Mouse (Mus musculus): ENCODE data around the gene Plekhm2.

Plekhm2 gene

GRCm38 (mm10) chr4:141605861-141606260, 58.8 kb downstream of the Plekhm2 start, which contains the start of gene Fblim1:
Gene Fblim1, minus strand, starts transcription at chr4:141606096.
- CTCF ChIA-PET, result no interaction called here

- CTCF ChIA-PET, result no interaction called here
These were observed 59.3 kb downstream of the Plekhm2 start for GRCm38 (mm10) chr4:141605421-141605820.

GRCm38 (mm10) chr4:141604493-141604892, 60.2 kb downstream of the Plekhm2 start:
- CTCF ChIA-PET, result no interaction called here

DNA sequence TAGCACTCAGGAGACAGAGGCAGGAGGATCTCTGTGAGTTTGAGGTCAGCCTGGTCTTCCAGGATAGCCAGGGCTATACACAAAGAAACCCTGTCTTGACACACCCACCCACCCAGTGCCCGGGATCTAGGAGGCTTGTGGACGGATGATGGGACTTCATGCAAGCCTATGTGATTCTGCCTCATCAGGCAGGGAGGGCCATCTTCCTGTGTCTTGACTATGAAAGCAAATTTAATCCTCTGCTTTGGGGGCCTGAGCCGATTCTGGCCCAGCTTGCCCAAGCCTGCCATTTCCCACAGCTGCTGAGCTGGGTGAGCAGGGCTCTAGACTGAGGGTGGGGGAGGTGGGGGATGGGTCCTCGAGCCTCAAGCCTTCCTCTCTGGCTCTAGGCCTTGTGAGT, 60.8 kb downstream of the Plekhm2 start:
- CTCF ChIA-PET, result no interaction called here

DNA sequence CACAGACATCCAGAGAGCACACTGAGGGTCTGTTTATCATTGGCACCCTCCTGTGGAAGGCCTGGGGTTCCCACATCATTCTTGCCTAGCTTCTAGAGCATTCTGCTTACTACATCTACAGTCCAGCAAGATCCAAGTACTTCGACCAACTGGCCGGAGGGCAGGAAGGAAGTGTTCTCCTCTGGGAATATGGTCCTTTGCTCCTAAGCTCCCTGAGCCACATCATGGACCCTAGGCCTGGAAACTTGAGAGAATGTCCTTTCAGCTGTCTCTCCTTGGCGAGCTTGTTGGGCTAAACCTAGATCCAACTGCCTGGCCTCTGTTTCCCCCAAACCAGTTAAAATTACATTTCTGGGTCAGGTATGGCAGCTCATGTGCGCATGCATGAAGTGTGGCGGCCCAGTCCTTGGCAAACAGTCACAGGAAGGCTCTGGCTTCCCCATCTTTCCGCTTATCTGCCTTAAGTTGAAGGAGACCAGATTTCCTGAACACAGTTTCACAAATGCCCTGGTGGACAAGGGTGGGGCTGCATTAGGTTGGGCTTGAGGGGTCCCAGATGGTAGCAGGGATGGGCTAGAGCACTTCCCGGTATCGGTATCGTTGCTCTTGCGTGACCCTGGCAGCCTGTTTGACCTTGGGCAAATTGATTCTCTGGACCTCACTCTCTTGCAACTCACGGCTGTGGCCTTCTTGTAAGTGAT, 62.0 kb downstream of the Plekhm2 start:
- CTCF ChIA-PET, result interaction anchor here (1.1 kb wide), 1 partner anchor 355 kb away, joined by 4 read pairs; no protein-coding TSS in a partner anchor

DNA sequence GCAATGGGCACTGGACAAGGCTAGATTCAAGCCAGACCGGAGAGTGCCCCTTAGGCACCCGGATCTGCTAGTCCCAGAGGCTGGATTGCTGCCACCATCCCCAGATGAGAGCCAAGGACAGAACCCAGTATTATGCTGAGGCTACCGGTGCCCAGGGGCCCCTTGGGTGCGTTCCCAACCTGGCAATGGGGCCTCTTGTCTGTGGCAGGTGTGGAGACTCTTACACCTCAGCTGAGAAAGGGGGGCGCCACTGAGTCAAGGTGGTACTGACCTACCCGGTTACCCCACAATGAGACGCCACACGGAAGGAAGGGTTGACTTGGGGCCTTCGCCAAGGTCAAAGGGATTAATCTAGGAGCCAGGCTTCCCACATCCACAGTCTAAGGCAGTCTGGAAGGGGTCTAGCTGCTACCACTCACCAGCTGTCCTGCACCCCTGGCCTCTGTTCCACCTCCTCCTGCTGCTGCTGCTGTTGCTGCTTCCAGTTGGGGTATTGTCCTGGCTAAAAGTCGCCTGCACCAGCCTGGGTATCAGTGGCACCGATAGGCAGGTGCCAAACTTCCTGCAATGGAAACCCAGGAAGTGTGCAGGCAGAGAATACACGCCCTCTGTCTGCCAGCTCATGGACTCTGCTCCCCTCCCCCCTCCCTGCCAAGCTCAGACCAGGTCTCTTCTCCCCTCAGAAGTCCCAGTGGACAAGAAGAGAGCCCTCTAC, 63.4 kb downstream of the Plekhm2 start:
- CTCF ChIA-PET, result interaction anchor here (0.5 kb wide), 1 partner anchor 234 kb away, joined by 3 read pairs; no protein-coding TSS in a partner anchor

DNA sequence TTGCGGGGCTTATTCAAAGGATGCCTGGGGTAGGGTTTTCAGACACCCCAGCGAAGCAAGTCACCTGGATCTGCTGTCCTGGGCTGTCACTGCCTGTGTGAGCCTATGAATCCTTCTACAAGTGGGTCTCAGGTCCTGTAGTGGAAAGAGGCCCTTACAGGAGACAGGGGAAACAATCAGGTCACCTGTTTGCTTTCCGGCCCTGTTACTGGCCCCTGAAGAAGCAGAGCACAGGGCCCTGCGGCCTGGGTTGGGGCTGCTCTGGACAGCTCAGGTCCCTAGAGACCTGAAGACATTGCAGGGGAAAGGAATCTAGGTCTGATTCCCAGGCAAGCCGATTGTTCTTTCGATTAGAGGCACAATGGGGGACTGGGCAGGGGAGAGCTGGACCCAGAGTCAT, 64.3 kb downstream of the Plekhm2 start:
- CTCF ChIA-PET, result interaction anchor here (0.6 kb wide), 1 partner anchor 812 kb away, joined by 4 read pairs; no protein-coding TSS in a partner anchor

DNA sequence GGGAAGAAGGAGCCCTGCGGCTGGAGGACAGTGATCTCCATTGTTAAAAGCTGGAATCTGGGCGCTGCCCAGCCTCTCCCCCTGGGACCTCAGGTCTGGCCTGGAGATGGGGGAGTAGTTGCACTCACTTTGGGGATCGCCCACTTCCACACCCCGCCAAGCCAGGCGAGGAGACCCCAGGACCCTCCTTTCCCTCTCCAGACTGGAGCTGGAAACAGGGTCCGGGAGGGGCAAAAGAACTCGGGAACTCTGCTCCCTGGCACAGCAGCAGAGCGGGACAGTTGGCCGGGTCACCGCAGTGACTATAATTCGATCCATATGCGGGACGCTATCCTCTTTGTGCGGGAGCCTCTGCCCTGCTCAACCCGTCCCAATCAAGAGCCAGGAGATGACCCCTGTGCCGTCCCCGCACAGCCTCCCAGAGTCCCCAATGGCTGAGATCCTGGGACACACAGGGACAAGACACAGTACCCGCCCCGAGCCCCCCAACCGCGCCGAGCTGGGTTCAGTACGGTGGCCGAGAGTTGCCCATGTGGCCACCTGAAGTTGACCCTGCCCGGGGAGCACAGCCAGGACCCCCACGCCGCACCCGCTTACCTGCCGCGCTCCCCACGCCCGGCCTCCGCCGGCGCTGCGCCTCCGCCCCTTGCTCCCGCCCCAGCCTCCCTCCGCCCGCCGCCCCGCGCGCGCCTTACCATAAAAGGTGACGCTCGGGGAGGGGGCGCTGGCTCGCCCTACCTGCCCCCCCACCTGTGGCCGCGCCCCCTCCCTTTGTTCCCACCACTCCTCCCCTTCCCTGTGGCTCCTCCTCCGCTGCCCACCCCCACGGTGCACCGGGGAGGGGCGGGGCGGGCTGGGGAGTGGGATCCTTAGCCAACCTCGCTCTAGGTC, 65.2 kb downstream of the Plekhm2 start:
- CTCF ChIA-PET, result no interaction called here

GRCm38 (mm10) chr4:141598894-141599250, 65.8 kb downstream of the Plekhm2 start:
- CTCF ChIA-PET, result no interaction called here

- CTCF ChIA-PET, result interaction anchor here (0.5 kb wide), 1 partner anchor 9 kb away, joined by 3 read pairs; no protein-coding TSS in a partner anchor
These were observed 66.4 kb downstream of the Plekhm2 start for GRCm38 (mm10) chr4:141598199-141598893.

GRCm38 (mm10) chr4:141596700-141597328, 67.9 kb downstream of the Plekhm2 start:
- CTCF ChIA-PET, result no interaction called here

DNA sequence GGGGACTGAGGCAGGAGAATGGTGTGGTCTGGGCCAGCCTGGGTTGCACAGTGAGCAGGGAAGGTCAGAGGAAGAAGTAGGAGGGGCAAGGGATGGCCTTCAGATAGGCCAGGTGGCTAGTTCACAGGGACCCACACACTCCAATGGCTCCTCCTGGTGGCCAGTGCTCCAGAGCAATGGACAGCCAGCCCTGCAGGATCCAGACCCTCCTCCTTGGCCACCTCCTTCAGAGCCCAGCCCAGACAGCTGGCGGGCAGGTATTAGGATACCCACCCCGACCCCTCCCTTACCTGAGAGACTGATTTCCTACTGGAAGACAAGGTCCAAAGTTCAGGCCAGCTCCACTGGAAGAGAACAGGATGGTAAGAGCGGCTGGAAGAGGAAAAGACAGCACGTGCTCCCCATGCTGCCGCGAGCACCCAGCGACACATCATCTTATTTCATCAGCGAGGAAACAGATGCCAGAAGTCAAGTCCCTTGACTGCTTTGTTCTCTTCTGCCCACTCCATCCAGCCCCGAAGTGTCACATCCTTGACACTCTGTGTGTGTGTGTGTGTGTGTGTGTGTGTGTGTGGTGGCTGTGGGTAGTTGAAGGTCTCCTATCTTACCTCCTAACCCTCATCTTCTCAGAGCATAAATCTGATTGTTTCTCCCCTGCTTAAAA, 69.0 kb downstream of the Plekhm2 start:
- CTCF ChIA-PET, result no interaction called here

- CTCF ChIA-PET, result no interaction called here
These were observed 69.6 kb downstream of the Plekhm2 start for GRCm38 (mm10) chr4:141595138-141595537.

DNA sequence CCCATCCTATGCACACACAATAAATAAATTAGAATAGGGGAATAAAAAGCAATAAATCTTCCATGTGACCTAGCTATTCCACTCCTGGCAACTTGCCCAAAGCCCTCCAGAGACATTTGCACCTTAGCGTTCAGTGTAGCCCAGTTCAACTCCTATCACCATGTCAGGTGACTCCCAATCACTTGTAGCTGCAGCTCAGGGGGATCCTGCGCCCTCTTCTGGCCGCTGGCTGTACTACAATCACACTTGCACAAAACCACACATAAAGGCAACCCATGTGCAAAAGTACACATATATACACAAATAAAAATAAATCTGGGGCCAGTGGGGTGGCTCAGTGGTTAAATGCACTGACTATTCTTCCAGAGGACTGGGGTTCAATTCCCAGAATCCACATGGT, 73.2 kb downstream of the Plekhm2 start:
- CTCF ChIA-PET, result interaction anchor here (0.9 kb wide), 1 partner anchor 66 kb away, joined by 4 read pairs; no protein-coding TSS in a partner anchor

GRCm38 (mm10) chr4:141583919-141584318, 80.8 kb downstream of the Plekhm2 start:
- CTCF ChIA-PET, result interaction anchor here (0.6 to 1.2 kb wide), 3 partner anchors 11 to 175 kb away, joined by 3 read pairs; no protein-coding TSS in a partner anchor

DNA sequence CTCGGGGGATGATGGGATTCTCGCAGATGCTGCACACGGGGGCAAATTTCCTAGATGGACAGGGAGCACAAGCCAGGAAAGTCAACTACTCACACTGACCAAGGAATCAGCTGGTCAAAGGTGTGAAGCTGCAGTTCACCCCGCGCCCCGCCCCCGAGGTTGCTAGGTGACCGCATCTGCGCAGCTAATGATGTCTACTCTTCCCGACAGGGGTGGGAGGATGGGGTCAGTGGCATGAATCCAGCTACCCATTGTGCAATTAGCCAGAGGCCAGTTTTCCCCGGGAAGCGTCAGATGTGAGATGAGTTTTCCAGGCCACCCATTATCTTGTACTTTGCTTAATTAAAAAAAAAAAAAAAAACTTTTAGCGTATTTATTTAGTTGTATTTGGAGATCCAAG, 83.6 kb downstream of the Plekhm2 start:
- CTCF ChIA-PET, result interaction anchor here (0.7 kb wide), 1 partner anchor 105 kb away, joined by 3 read pairs; no protein-coding TSS in a partner anchor

DNA sequence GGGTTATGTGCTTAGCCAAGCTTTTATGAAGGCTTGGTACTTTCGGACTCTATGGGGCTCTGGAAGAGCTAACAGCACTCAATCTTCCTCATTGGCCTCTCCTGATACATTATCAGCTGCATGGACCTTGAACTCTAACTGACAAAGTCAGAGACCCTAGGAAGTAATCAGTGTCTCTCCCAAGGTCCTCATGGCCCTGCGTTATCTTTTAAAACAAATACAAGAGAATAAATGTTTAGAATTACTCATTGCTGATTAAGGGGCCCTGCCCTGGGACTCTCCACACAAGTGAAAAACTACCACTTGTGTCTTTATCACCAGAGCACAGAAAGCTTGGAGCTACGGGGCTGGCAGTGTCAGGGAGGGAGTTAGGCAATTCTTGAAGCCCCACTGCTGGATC, 85.9 kb downstream of the Plekhm2 start:
- CTCF ChIA-PET, result no interaction called here

GRCm38 (mm10) chr4:141576877-141577276, 87.8 kb downstream of the Plekhm2 start:
- CTCF ChIA-PET, result interaction anchor here (0.5 to 0.7 kb wide), 2 partner anchors 85 to 125 kb away, joined by 3 read pairs; no protein-coding TSS in a partner anchor

GRCm38 (mm10) chr4:141576404-141576803, 88.3 kb downstream of the Plekhm2 start:
- CTCF ChIA-PET, result interaction anchor here (0.5 to 0.6 kb wide), 2 partner anchors 125 to 151 kb away, joined by 3 to 4 read pairs; no protein-coding TSS in a partner anchor

All from spleen, embryonic (tissue).